Mouse (Mus musculus) midbrain, embryonic 12.5 days (tissue): ENCODE data around the gene Nme4. TPM values are rescaled to one million over a fixed set of nuclear protein-coding genes. Genes with fewer than 3 reads are reported as not detected.

Experiments used
- ATAC-seq: fragments of 200-750 bp; cut with Nextera tagmentation; 2 replicates; pipeline ENCODE4 v1.8.0; 2017; ENCODE audit warnings: low read depth, moderate TSS enrichment, moderate library complexity; ENCODE audit not compliant: low FRiP score
- H3K27ac ChIP-seq: fragments of 300-500 bp; sonication (generic); replicated peaks from 2 replicates; pipeline ENCODE4 v1.5.1; 2016; ENCODE audit warnings: mild to moderate bottlenecking
- H3K27me3 ChIP-seq: fragments of 300-500 bp; sonication (generic); 2 replicates; pipeline ENCODE4 v1.6.1; 2016; ENCODE audit warnings: mild to moderate bottlenecking
- H3K36me3 ChIP-seq: fragments of 300-500 bp; sonication (generic); 2 replicates; pipeline ENCODE4 v1.6.1; 2016
- H3K4me1 ChIP-seq: fragments of 300-500 bp; sonication (generic); 2 replicates; pipeline ENCODE4 v1.6.1; 2016
- H3K4me2 ChIP-seq: fragments of 300-500 bp; sonication (generic); replicated peaks from 2 replicates; pipeline ENCODE4 v1.6.1; 2016; ENCODE audit warnings: mild to moderate bottlenecking, moderate library complexity
- H3K4me3 ChIP-seq: fragments of 300-500 bp; sonication (generic); 2 replicates; pipeline ENCODE4 v1.5.1; 2016; ENCODE audit warnings: mild to moderate bottlenecking
- H3K9ac ChIP-seq: fragments of 300-500 bp; sonication (generic); replicated peaks from 2 replicates; pipeline ENCODE4 v1.6.1; 2016; ENCODE audit warnings: mild to moderate bottlenecking, moderate library complexity
- H3K9me3 ChIP-seq: fragments of 300-500 bp; sonication (generic); 2 replicates; pipeline ENCODE4 v1.6.1; 2016; ENCODE audit warnings: mild to moderate bottlenecking
- WGBS: fragments of 180-500 bp; shearing (Covaris S2); methylation state at CpG from one replicate; pipeline ENCODE4 v1.1.7; 2016; 5-methylcytosine and 5-hydroxymethylcytosine counted together
- polyA plus RNA-seq: library from polyadenylated mRNA; unstranded; fragments of >200 nt; fragmentation: Nextera tagmentation; extraction: Ambion mirVana; gene quantifications from 2 replicates; pipeline ENCODE4 v1.2.1, GENCODE M21; 2016

Nme4 gene
- polyA plus RNA-seq, 1 experiment from 2014 or later, result 48.0 TPM

DNA sequence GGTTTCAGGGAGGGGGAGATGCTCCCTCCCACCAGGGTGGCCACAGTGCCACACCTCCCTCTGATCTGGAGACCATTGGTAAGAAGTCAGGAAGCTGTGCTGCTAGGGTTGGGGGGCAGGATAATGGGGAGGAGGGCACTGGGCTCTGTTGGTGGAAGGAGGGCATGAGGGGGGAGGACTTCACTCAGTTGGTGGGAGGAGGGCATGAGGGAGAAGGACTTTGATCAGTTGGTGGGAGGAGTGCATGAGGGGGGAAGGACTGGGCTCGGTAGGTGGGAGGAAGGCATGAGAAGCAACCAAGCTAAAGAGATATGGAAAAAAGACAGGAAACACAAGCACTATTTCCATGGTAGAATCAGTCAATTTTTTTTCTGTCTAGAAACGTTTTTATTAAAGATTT lies 14.5 kb downstream of the Nme4 start:
- Histone ChIP-seq H3K4me3 (no peak overlapping the region), H3K4me1 (no peaks in the 10 kb centered on the region), H3K9me3 (no peaks in the 10 kb centered on the region), H3K9ac (no peak overlapping the region), H3K27me3 (no peaks in the 10 kb centered on the region), H3K27ac (no peak overlapping the region), H3K36me3 (peaks cover 5% of the 10 kb centered on the region; the same call in 1 of the 2 replicates), H3K4me2 (no peak overlapping the region)
- no peak for ATAC-seq
- 41% methylated on average over 2 of the region's 2 CpGs for WGBS

DNA sequence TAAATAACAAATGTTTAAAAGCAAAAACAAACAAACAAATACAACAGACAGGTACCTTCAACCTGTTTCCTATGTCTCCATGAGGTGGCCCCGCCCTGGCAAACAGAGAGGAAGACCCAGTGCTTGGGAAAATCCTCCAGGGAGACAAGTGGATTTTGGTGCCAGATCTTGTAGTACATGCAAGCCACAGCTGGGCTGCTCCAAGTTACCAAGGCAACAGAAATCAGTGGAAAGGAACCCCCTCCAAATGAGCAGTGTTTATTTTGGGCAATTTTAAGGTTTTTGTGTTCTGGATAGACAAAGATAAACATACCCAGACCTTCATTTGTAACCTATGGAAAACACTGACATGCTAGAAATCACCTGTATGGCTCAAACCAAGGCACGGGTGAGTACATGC lies 16.6 kb downstream of the Nme4 start:
- no peaks in the 10 kb centered on the region for H3K27me3 ChIP-seq
- H3K4me3 ChIP-seq, result no peak overlapping the region
- 0 out of 2 replicates have a peak, but pooled peaks cover 5% of the 10 kb centered on the region for H3K36me3 ChIP-seq
- no peak overlapping the region for H3K9ac ChIP-seq
- ATAC-seq, result no peak
- no peaks in the 10 kb centered on the region for H3K4me1 ChIP-seq
- H3K4me2 ChIP-seq, result no peak overlapping the region
- no peaks in the 10 kb centered on the region for H3K9me3 ChIP-seq
- no peak overlapping the region for H3K27ac ChIP-seq
- WGBS, result 84% methylated on average over 2 of the region's 2 CpGs

DNA sequence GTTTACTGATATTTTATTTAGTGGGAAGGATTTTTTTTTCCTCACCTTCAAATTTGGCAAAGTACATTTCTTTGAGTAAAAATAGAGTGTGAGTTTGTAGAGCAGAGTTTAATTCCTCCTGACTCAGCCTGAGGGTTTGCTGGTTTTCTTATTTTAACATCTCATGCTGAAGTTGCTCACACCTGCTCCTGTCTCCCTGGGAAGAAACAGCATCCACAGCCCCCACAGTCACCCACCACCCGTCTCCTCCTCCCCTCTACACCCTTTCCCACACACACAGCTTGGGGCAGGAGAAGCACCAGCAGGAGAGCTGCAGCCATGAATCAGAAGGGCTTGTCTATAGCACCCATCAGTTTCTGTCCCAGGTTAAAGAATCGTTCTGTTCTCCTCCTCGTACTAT lies 20.2 kb downstream of the Nme4 start:
- Histone ChIP-seq H3K9ac (no peak overlapping the region), H3K9me3 (no peaks in the 10 kb centered on the region), H3K27me3 (peaks cover 12% of the 10 kb centered on the region), H3K4me2 (no peak overlapping the region), H3K27ac (no peak overlapping the region), H3K4me1 (no peaks in the 10 kb centered on the region), H3K36me3 (no peaks in the 10 kb centered on the region), H3K4me3 (no peak overlapping the region)
- 71% methylated on average over 3 of the region's 3 CpGs for WGBS
- no peak for ATAC-seq

DNA sequence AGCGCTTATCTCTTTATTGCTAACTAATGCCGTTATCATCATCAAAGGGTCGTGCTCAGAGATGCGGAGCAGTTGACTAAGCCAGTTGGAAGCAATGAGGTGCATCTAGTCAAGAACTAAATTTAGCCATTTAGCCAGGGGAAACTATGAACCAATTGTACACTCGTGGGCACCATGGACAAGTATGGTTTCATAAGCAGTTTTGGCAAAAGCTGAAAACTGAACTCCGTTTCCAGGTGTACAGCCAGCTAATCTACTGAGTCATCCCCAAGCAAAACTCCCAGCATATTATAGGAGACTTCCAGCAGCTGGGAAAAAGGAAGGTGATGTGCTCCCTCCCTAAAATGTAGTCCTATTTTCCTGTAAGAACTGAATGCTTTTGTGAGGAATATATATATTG lies 25.3 kb downstream of the Nme4 start:
- H3K9ac ChIP-seq, result no peak overlapping the region
- peaks cover 38% of the 10 kb centered on the region for H3K4me1 ChIP-seq
- peaks cover 19% of the 10 kb centered on the region for H3K27me3 ChIP-seq
- peaks cover 5% of the 10 kb centered on the region for H3K36me3 ChIP-seq
- no peaks in the 10 kb centered on the region for H3K9me3 ChIP-seq
- no peak for ATAC-seq
- WGBS, result 45% methylated on average over 6 of the region's 6 CpGs
- H3K4me2 ChIP-seq, result peak overlapping the region; percentile 100
- H3K4me3 ChIP-seq, result peak overlapping the region; percentile 90
- no peak overlapping the region for H3K27ac ChIP-seq

DNA sequence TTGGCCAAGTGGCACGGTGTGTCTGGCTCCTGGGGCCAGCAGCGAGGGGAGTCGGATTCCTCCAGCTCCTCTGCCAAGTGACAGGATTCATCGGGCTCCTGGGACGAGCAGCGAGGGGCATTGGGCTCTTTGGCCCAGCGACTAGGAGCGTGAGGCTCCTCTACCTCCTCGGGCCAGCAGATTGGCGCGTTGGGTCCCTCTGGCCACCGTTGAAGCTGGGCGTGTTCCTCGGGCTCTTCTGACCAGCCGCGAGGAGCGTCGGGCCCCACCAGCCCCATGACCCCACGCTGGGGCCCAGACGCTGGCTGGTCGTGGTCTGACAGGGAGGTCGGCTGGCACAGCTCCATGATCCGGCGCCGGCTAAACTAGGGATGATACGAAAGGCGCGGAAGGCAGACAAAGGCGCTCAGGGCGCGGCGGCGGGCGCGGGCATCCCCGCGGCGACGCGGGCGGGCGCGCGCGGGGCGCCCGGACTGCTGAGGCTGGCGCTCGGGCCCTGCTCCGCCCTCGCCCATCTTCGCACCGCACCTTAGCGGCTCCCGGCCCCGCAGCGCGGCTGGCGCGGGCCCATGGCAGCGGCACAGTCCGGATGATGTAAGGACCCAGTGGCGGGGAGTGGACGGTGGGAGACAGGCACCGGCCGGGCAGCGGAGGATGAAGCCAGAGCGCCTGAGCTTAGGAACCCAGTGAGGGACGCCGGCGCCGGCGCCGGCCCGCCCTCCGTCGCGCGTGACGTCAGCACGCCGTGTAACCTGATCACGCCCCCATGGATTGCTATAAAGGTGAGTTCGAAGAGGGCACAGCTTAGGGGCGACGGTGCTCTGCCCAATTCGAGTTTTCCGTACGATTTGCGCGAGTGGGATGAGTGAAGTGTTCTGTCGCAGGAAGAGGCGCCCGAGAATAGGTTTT lies 26.3 kb downstream of the Nme4 start, which contains the start of gene Rab11fip3:
Gene Rab11fip3, minus strand, starts transcription at position 725 of the 909 bp plus-strand sequence.
- no peaks in the 10 kb centered on the region for H3K9me3 ChIP-seq
- under 1% methylated on average over 79 of the region's 94 CpGs for WGBS

DNA sequence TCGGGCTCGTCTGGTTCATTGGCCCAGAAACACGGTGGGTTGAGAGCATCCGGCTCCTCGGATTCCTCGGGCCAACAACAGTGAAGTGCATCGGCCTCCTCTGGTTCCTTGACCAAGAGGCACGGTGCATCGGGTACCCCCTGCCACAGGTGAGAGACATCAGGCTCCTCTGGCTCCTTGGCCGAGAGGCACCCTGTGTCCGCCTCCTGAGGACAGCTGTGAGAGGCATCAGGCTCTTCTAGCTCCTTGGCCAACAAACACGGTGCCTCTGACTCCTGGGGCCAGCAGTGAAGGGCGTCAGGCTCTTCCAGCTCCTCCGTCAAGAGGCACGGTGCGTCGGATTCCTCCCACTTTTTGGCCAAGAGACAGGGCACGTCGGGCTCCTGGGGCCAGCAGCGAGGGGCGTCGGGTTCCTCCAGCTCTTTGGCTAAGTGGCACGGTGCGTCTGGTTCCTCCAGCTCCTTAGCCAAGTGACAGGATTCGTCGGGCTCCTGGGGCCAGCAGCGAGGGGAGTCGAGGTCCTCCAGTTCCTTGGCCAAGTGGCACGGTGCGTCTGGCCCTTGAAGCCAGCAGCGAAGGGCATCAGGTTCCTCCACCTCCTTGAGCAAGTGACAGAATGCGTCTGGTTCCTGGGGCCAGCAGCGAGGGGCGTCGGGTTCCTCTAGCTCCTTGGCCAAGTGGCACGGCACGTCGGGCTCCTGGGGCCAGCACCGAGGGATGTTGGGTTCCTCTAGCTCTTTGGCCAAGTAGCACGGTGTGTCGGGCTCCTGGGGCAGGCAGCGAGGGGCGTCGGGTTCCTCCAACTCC lies 27.2 kb downstream of the Nme4 start:
- ATAC-seq, result 0 out of 2 replicates have a peak, but pooled peaks have one; percentile 5
- Histone ChIP-seq H3K27ac (peak overlapping the region; percentile 90), H3K4me1 (peaks cover 54% of the 10 kb centered on the region)

More for the DNA sequence above, 26.3 kb downstream of the Nme4 start, which contains the start of gene Rab11fip3:
- peaks cover 15% of the 10 kb centered on the region for H3K36me3 ChIP-seq
- H3K4me2 ChIP-seq, result peak within 1 kb of the TSS; percentile 100
- peak within 1 kb of the TSS; percentile 90 for H3K27ac ChIP-seq
- peaks cover 49% of the 10 kb centered on the region for H3K4me1 ChIP-seq
- peaks cover 19% of the 10 kb centered on the region for H3K27me3 ChIP-seq
- H3K9ac ChIP-seq, result peak within 1 kb of the TSS; percentile 97
- peak; percentile 92 for ATAC-seq
- peak within 1 kb of the TSS; percentile 90 for H3K4me3 ChIP-seq

DNA sequence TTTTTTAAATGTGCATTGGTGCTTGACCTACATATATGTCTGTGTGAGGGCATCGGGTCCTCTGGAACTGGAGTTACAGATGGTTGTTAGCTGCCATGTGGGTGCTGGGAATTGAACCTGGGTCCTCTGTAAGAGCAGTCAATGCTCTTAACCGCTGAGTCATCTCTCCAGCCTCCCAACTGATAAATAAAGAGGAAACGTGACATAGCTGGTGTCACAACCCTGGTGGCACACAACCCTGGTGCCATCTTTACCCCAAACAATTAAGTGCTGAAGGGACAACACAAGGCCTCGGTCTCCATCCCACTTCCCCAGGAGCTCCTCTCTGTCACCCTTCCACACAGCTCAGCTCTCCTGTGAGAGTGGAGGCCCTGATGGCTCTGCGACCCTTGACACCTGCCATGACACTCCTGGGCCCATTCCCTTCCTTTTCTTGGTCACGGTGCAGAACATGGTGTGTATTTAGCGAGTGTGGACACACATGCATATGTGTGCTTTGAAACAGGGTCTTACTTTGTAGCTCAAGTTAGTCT lies 28.8 kb downstream of the Nme4 start:
- Histone ChIP-seq H3K4me1 (peaks cover 56% of the 10 kb centered on the region), H3K27me3 (peaks cover 16% of the 10 kb centered on the region), H3K36me3 (peaks cover 22% of the 10 kb centered on the region), H3K4me3 (peak overlapping the region; percentile 90), H3K9ac (peak overlapping the region; percentile 97), H3K9me3 (no peaks in the 10 kb centered on the region), H3K27ac (no peak overlapping the region), H3K4me2 (peak overlapping the region; percentile 100)
- 92% methylated on average over 7 of the region's 7 CpGs for WGBS
- no peak for ATAC-seq

More for the DNA sequence above, 27.2 kb downstream of the Nme4 start:
- WGBS, result 2% methylated on average over 44 of the region's 44 CpGs
- Histone ChIP-seq H3K9ac (peak overlapping the region; percentile 97), H3K4me2 (peak overlapping the region; percentile 100), H3K4me3 (peak overlapping the region; percentile 90), H3K9me3 (no peaks in the 10 kb centered on the region), H3K36me3 (peaks cover 21% of the 10 kb centered on the region), H3K27me3 (peaks cover 19% of the 10 kb centered on the region)

DNA sequence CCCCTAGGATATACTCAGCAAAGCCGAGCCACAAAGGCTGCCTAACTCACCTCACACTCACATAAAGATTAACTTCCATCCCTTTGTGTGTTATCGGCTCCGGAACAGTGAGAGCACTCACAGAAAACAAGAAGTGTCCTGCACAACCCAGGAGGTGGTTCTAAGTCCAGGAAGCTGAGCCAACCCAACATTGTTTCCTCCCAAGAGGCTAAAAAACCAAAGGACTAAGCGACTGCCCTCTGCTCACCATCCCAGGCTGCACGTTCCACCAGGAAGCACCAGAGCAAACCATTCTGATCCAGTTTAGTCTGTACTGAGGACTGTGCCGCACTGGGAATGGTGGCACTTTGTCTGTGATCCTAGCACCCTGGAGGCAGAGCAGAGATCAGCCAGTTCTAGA lies 30.5 kb downstream of the Nme4 start:
- Histone ChIP-seq H3K4me2 (peak overlapping the region; percentile 29; the same call in 1 of the 2 replicates), H3K27ac (no peak overlapping the region), H3K4me1 (peaks cover 55% of the 10 kb centered on the region), H3K9me3 (no peaks in the 10 kb centered on the region), H3K4me3 (0 out of 2 replicates have a peak overlapping the region, but pooled peaks have one; percentile 4), H3K36me3 (peaks cover 32% of the 10 kb centered on the region), H3K9ac (0 out of 2 replicates have a peak overlapping the region, but pooled peaks have one; percentile 11), H3K27me3 (peaks cover 3% of the 10 kb centered on the region; the same call in 1 of the 2 replicates)
- 79% methylated on average over 6 of the region's 6 CpGs for WGBS
- no peak for ATAC-seq

DNA sequence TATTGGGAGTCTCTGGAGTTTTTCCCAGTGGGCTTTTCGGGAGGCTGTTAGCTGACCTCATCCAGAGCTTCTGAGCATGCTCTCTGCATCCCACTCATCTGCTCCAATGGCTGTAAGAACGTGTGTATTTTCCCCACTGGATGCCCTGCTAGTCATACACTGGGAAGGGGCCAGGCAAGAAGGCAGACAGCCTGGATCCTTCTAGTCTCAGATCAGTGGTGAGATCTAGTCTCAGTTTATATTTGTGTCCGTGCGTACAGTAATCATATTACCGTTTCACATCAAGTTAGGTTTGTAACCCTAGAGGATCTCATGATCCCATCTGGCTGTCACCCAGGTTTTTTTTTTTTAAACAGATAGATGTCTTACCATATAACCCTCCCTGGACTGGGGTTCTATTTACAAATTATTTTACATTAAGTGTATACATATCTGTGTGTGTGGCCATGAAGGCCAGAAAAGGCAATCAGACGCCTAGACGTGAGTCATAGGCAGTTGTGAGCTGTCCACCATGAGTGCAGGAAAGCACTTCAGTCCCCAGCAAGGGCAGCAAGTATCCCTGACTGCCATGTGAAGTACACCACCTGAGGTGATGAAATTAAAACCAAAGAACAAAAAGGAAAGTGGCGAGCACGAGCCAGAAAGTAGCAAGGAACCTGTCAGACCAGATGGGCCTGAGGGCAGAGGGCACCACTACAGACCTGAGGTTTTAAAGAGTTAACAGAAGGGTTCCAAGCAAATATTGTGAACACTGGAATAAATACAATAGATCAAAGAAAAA lies 37.4 kb downstream of the Nme4 start:
- Histone ChIP-seq H3K9me3 (no peaks in the 10 kb centered on the region), H3K27ac (no peak overlapping the region), H3K4me1 (0 out of 2 replicates have a peak, but pooled peaks cover 5% of the 10 kb centered on the region), H3K9ac (no peak overlapping the region), H3K36me3 (peaks cover 66% of the 10 kb centered on the region), H3K27me3 (no peaks in the 10 kb centered on the region), H3K4me3 (no peak overlapping the region), H3K4me2 (no peak overlapping the region)
- 82% methylated on average over 9 of the region's 9 CpGs for WGBS
- ATAC-seq, result no peak

DNA sequence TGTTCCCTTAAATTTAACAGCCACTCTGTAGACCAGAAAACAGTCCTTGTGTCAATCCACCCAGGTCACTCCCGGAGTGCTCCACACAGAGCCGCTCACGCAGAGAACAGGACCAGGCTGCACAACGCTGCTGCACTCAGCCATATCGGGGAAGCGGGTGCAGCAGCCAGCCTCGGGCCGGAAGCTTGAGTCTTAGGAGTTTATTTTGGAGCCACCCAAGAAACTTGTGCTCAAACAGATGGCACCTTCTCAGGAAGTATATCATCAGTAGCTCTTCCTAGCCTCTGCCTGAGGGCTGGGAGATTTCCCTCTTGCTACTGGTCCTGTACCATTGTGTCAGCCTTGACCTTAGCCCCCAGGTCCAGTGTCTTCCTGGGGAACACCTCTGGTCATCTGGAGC lies 38.1 kb downstream of the Nme4 start:
- Histone ChIP-seq H3K27ac (no peak overlapping the region), H3K4me2 (no peak overlapping the region), H3K9me3 (no peaks in the 10 kb centered on the region), H3K4me1 (0 out of 2 replicates have a peak, but pooled peaks cover 5% of the 10 kb centered on the region), H3K36me3 (peaks cover 71% of the 10 kb centered on the region), H3K9ac (no peak overlapping the region), H3K27me3 (no peaks in the 10 kb centered on the region), H3K4me3 (no peak overlapping the region)
- no peak for ATAC-seq
- 94% methylated on average over 8 of the region's 8 CpGs for WGBS

DNA sequence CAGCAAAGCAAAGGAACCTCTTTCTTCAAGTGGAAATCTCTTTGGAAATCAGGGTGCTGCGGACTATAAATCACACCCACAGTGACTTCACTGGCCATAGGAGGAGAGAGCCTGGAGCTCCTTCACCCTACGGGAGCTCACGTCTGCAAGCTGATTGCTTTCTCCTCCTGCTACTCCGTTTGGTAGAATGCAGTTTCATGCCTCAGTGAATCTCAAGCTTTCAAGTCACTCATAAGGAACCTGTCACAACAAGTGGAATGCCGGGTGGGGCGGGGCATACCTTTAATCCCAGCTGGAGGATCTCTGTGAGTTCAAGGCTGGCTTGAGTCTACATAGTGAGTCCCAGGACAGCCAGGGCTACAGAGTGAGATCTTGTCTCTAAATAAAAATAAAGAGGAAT lies 40.2 kb downstream of the Nme4 start:
- Histone ChIP-seq H3K9ac (no peak overlapping the region), H3K4me2 (no peak overlapping the region), H3K4me3 (no peak overlapping the region), H3K27me3 (no peaks in the 10 kb centered on the region), H3K27ac (no peak overlapping the region), H3K36me3 (peaks cover 74% of the 10 kb centered on the region), H3K4me1 (no peaks in the 10 kb centered on the region), H3K9me3 (no peaks in the 10 kb centered on the region)
- 44% methylated on average over 6 of the region's 6 CpGs for WGBS
- ATAC-seq, result no peak
